Mouse (Mus musculus): ENCODE results near the gene Iqcc. TPM values are rescaled to one million over a fixed set of nuclear protein-coding genes. Genes with fewer than 3 reads are reported as not detected.

The Iqcc gene
- total RNA-seq, 2 experiments from 2014 or later: 18.7 to 26.8 TPM

GRCm38 (mm10) chr4:129584884-129585608 lies 33.9 kb downstream of the Iqcc start:
- ATAC-seq (replicated peaks; ENCODE audit: low FRiP score, low TSS enrichment, poor library complexity, severe bottlenecking): peak; percentile 94

- no peak for ATAC-seq (replicated peaks; ENCODE audit: low FRiP score, low TSS enrichment, poor library complexity, severe bottlenecking)
These were observed 34.5 kb downstream of the Iqcc start for GRCm38 (mm10) chr4:129584370-129584769.

DNA sequence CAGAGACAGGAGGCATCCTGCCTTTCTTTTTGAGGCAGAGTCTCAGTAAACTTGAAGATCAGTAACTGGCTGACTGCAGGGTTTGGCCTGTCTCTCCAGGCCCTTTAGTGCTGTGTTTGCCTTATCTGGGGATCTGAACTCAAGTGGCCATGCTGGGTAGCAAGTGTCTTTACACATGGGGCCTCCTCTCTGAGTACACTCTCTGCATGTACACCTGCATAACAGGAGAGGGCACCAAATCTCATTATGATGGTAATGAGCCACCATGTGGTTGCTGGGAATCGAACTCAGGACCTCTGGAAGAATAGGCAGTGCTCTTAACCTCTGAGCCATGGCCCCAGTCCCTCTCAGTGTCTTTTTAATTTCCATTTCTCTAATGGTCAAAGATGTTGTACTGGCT lies 36.6 kb downstream of the Iqcc start:
- no peak for ATAC-seq (replicated peaks; ENCODE audit: low FRiP score, low TSS enrichment, poor library complexity, severe bottlenecking)

GRCm38 (mm10) chr4:129580347-129580746 lies 38.6 kb downstream of the Iqcc start:
- no peak for ATAC-seq (replicated peaks; ENCODE audit: low FRiP score, low TSS enrichment, poor library complexity, severe bottlenecking)

GRCm38 (mm10) chr4:129578466-129578865 lies 40.4 kb downstream of the Iqcc start, which contains the start of gene Fam167b:
TSS of gene Fam167b (minus strand) at chr4:129578549.
- ATAC-seq (replicated peaks; ENCODE audit: low FRiP score, low TSS enrichment, poor library complexity, severe bottlenecking): no peak

DNA sequence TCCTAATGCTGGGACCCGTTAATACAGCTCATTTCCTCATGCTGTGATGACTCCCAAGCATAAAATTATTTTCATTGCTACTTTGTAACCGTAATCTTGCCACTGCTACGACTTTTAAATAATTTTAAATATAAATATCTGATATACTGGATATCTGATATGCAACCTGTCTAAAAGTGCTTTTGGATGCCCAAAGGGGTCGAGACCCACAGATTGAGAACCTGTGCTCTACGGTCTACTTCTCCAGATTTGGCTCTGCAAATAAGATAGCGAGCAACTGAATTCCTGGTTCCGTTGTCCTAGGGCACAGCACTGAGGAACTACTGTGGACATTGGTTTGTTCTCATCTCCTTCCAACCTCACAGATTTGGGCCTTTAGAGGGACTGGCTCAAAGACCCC lies 41.2 kb downstream of the Iqcc start:
- no peak for ATAC-seq (replicated peaks; ENCODE audit: low FRiP score, low TSS enrichment, poor library complexity, severe bottlenecking)

- ATAC-seq (replicated peaks; ENCODE audit: low FRiP score, low TSS enrichment, poor library complexity, severe bottlenecking): peak; percentile 72
These were observed 41.9 kb downstream of the Iqcc start for GRCm38 (mm10) chr4:129576863-129577491.

DNA sequence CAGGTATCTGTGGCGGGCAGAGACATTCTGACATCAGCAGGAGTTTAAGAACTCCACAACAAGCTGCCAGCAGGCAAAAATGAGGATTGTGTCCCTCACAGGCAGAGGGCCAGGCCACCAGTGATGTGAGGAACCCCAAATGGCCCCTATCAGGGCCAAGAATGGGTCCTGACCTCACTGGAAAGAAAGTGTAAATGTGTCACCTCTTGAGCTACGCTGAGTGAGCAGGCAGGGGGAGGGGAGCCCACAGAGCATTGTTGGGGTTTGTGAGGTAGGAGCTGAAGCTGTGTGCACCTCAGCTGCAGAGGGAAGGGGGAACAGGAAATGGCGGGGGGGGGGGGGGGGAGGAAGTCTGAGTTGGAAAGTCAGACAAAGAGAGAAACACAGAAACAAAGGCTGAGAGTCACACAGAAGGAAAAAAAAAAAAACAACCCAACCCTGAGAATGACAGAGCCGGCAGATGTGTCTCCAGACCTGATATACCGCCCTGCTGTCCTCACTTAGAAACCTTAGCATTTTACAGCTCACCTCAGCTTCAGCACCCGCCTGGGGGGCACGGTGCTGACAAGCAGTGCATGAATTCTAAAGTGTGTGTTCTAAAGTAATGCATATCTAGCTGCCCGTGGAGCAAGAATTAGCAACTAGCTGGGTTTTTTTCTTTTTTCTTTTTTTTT lies 43.6 kb downstream of the Iqcc start:
- ATAC-seq (replicated peaks; ENCODE audit: low FRiP score, low TSS enrichment, poor library complexity, severe bottlenecking): peak; percentile 37

DNA sequence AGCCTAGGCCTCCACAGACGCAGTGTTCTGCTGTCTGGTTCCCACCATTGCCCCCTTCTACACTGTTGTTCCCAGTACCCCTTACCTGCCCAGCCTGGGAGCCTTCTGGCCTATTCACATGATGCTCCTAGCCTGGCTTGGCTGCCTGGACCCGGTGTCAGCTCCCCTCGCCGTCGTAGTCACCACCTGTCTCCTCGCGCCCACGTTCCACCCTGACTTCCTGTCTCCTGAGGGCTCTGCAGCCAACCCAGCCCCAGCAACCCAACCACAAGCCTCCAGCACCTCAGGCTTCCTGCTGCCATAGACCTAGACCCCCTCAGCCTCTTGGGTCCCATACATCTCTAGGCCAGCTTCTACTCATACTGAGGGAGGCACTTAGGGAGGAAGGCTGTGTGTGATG lies 45.5 kb downstream of the Iqcc start, which contains the start of gene Lck:
TSS of gene Lck (minus strand) at position 212 of the 400 bp plus-strand sequence.
- ATAC-seq (replicated peaks; ENCODE audit: low FRiP score, low TSS enrichment, poor library complexity, severe bottlenecking): no peak

DNA sequence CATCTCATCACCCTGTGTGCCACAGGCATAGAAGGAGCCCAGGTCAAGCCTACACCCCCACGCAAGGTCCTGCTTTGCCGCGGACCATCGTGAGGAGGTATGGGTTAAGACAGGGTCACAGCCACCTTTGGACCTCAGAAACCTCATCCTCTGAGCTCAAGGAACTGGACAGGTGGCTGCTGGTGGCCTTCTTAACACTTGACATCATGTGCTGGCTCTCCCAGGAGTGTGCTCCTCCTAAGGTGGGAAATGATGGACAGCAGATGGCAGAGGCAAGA lies 45.9 kb downstream of the Iqcc start:
- no peak for ATAC-seq (replicated peaks; ENCODE audit: low FRiP score, low TSS enrichment, poor library complexity, severe bottlenecking)

DNA sequence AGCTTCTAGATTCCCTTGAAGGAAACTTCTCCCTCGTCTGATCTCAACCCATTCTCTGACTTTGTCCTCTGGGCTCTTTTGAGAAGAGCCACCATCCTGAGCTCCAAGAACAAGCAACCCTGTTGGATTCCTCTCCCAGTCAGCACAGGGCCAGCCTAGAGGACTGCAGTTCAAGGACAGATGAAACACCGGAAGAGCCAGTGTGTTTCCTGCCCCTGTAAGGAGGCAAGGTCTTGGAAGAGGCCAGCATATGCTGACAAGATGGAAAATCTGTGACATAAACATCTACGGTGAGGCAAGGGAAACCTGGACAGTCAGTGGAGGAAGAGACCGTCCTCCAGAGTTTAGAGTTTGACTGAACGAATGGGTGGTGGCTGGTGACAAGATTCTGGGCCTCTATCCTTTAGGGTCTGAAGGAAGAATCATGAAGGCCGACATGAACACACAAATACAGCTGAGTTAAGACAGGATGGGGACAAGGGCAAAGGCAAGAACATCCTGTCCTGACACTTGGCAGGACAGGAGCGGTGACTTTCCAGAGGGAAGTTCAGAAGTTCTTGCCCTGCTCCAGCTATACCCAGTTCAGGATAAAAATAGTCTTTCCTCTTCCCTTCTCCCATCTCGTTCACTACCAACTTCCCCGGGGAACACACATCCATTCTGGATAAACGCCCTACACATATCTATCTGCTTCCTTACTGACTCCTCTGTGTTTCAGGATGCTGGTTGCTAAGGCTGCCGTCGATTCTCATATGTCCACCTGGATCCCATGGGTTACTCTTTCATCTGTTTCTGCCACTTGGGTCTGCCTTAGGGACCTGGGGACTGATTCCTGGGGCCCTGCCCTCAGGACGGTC lies 46.4 kb downstream of the Iqcc start:
- ATAC-seq (replicated peaks; ENCODE audit: low FRiP score, low TSS enrichment, poor library complexity, severe bottlenecking): no peak

- no peak for ATAC-seq (replicated peaks; ENCODE audit: low FRiP score, low TSS enrichment, poor library complexity, severe bottlenecking)
These were observed 47.3 kb downstream of the Iqcc start for GRCm38 (mm10) chr4:129571551-129572084.

- no peak for ATAC-seq (replicated peaks; ENCODE audit: low FRiP score, low TSS enrichment, poor library complexity, severe bottlenecking)
These were observed 48.9 kb downstream of the Iqcc start for GRCm38 (mm10) chr4:129570028-129570427.

DNA sequence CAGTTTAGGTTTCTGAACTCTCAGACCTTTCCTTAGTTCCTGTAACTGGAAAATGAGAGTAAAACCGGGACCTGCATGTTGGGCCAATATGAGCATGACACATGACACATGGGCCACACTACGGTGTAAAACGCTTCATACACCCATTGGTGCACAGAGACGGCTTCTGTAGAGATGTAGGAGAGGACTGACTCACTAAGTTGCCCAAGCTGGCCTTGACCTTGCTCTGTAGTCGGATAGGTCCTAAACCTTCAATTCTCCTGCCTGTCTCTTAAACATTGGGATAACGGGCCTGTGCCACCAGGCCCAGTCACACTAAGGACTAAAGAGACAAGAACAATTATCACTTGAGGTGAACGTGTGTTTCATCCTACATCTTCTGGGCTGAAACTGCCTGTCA lies 50.5 kb downstream of the Iqcc start:
- ATAC-seq (replicated peaks; ENCODE audit: low FRiP score, low TSS enrichment, poor library complexity, severe bottlenecking): no peak

DNA sequence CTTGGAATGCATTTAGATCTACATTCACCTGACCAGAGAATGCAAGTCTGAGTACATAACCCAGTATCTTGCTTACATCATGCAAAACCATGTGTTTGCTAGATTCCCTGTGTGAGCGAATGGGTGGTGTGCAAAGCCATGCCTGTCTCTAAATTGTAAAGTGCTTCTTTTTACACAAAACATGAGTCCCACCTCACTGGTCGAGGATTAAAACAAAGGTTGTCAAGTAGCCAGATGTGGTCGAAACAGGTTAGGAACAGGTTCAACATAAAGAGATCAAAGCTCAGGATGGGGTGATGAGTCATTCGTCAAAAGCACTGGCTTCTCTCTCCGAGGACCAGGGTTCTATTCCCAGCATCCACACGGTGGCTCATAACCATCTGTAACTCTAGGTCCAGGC lies 53.8 kb downstream of the Iqcc start:
- ATAC-seq (replicated peaks; ENCODE audit: low FRiP score, low TSS enrichment, poor library complexity, severe bottlenecking): no peak

Other genes starting within 250 kb of the Iqcc start
- gene Zbtb8a, start 241.0 kb downstream of the Iqcc start, total RNA-seq (2014; fragmentation: Nextera tagmentation): 4.4 and 6.9 TPM in 2 replicates
- gene Zbtb8a, start 241.0 kb downstream of the Iqcc start, total RNA-seq (2017): 13.3 and 22.2 TPM in 2 replicates
- not detected in 2 replicates for gene Zbtb8b, start 178.2 kb downstream of the Iqcc start, total RNA-seq (2014; fragmentation: Nextera tagmentation)
- gene Zbtb8b, start 178.2 kb downstream of the Iqcc start, total RNA-seq (2017): 0.05 TPM in 1 of 2 replicates, not detected in the other
- gene Bsdc1, start 157.5 kb downstream of the Iqcc start, total RNA-seq (2014; fragmentation: Nextera tagmentation): 36.1 and 36.3 TPM in 2 replicates
- gene Bsdc1, start 157.5 kb downstream of the Iqcc start, total RNA-seq (2017): 31.3 and 52.3 TPM in 2 replicates
- not detected in 2 replicates for gene Tssk3, start 128.1 kb downstream of the Iqcc start, total RNA-seq (2014; fragmentation: Nextera tagmentation)
- not detected in 2 replicates for gene Tssk3, start 128.1 kb downstream of the Iqcc start, total RNA-seq (2017)
- not detected in 2 replicates for gene Fam229a, start 127.9 kb downstream of the Iqcc start, total RNA-seq (2014; fragmentation: Nextera tagmentation)
- gene Fam229a, start 127.9 kb downstream of the Iqcc start, total RNA-seq (2017): not detected in 2 replicates
- gene Marcksl1, start 105.5 kb downstream of the Iqcc start, total RNA-seq (2014; fragmentation: Nextera tagmentation): 29.9 and 30.4 TPM in 2 replicates
- gene Marcksl1, start 105.5 kb downstream of the Iqcc start, total RNA-seq (2017): 41.4 and 48.3 TPM in 2 replicates
- 136 and 147 TPM in 2 replicates for gene Hdac1, start 76.4 kb downstream of the Iqcc start, total RNA-seq (2014; fragmentation: Nextera tagmentation)
- gene Hdac1, start 76.4 kb downstream of the Iqcc start, total RNA-seq (2017): 72.7 and 76.2 TPM in 2 replicates
- 12.7 and 12.8 TPM in 2 replicates for gene Lck, start 45.5 kb downstream of the Iqcc start, total RNA-seq (2014; fragmentation: Nextera tagmentation)
- gene Lck, start 45.5 kb downstream of the Iqcc start, total RNA-seq (2017): 3.7 and 11.6 TPM in 2 replicates
- gene Fam167b, start 40.5 kb downstream of the Iqcc start, total RNA-seq (2014; fragmentation: Nextera tagmentation): not detected in 2 replicates
- gene Fam167b, start 40.5 kb downstream of the Iqcc start, total RNA-seq (2017): not detected in 2 replicates
- gene Eif3i, start 18.5 kb downstream of the Iqcc start, total RNA-seq (2014; fragmentation: Nextera tagmentation): 425 and 431 TPM in 2 replicates
- 323 and 412 TPM in 2 replicates for gene Eif3i, start 18.5 kb downstream of the Iqcc start, total RNA-seq (2017)
- 116 and 126 TPM in 2 replicates for gene Tmem234, start 18.4 kb downstream of the Iqcc start, total RNA-seq (2014; fragmentation: Nextera tagmentation)
- gene Tmem234, start 18.4 kb downstream of the Iqcc start, total RNA-seq (2017): 89.9 and 120 TPM in 2 replicates
- not detected in 2 replicates for gene Dcdc2b, start 4.8 kb downstream of the Iqcc start, total RNA-seq (2014; fragmentation: Nextera tagmentation)
- 11.0 TPM in 1 of 2 replicates, not detected in the other for gene Dcdc2b, start 4.8 kb downstream of the Iqcc start, total RNA-seq (2017)
- gene Ccdc28b, start 4.8 kb upstream of the Iqcc start, total RNA-seq (2014; fragmentation: Nextera tagmentation): 31.0 and 63.2 TPM in 2 replicates
- 26.9 and 54.5 TPM in 2 replicates for gene Ccdc28b, start 4.8 kb upstream of the Iqcc start, total RNA-seq (2017)
- 48.2 and 49.9 TPM in 2 replicates for gene Txlna, start 22.0 kb upstream of the Iqcc start, total RNA-seq (2014; fragmentation: Nextera tagmentation)
- gene Txlna, start 22.0 kb upstream of the Iqcc start, total RNA-seq (2017): 81.8 and 103 TPM in 2 replicates
- 36.1 and 38.6 TPM in 2 replicates for gene Kpna6, start 53.7 kb upstream of the Iqcc start, total RNA-seq (2014; fragmentation: Nextera tagmentation)
- gene Kpna6, start 53.7 kb upstream of the Iqcc start, total RNA-seq (2017): 25.1 and 39.0 TPM in 2 replicates
- 26.6 and 31.7 TPM in 2 replicates for gene Tmem39b, start 77.7 kb upstream of the Iqcc start, total RNA-seq (2014; fragmentation: Nextera tagmentation)
- 6.0 and 7.6 TPM in 2 replicates for gene Tmem39b, start 77.7 kb upstream of the Iqcc start, total RNA-seq (2017)
- gene Khdrbs1, start 123.2 kb upstream of the Iqcc start, total RNA-seq (2014; fragmentation: Nextera tagmentation): 99.6 and 107 TPM in 2 replicates
- gene Khdrbs1, start 123.2 kb upstream of the Iqcc start, total RNA-seq (2017): 103 and 112 TPM in 2 replicates
- 168 and 313 TPM in 2 replicates for gene Ptp4a2, start 192.1 kb upstream of the Iqcc start, total RNA-seq (2014; fragmentation: Nextera tagmentation)
- gene Ptp4a2, start 192.1 kb upstream of the Iqcc start, total RNA-seq (2017): 419 and 540 TPM in 2 replicates

All from megakaryocyte-erythroid progenitor cell, adult 5-6 weeks (primary cell).